Mouse (Mus musculus) kidney, postnatal 36 days (tissue): Measurements from ENCODE around the gene Gm4553.
"Not testable (repeated sequence)": the region's sequence is repeated elsewhere in the genome, so short reads cannot be mapped to it uniquely, and the experiment has no call there.

Experiments used
- DNase-seq, 2 experiments: peaks; one replicate each; pipeline ENCODE4 v3.0.0; 2021 to 2022; ENCODE audit warnings: mixed read lengths in 2 of 2

The Gm4553 gene

DNA sequence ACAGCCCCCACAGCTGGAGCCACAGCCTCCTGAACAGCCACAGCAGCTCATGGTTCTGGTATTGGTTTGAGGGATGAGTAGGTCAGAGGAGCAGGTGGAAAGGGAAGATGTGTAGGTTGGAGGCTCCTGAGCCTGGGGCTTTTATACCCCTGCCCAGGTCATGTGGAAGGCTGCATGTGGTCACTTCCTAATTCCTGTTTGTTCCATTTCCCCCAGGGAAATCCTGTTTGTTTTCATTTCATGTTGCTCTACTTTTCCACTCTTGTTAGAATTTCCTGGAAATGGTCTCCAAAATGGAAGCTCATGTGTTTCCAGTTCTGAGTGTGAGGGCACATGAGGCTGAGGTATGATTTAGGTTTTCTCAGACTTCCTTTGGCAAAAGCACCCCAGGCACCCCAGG is at the start of gene Gm4553:
TSS of gene Gm4553 (minus strand) at position 101 of the 400 bp plus-strand sequence.
- DNase-seq: not testable (repeated sequence)

DNA sequence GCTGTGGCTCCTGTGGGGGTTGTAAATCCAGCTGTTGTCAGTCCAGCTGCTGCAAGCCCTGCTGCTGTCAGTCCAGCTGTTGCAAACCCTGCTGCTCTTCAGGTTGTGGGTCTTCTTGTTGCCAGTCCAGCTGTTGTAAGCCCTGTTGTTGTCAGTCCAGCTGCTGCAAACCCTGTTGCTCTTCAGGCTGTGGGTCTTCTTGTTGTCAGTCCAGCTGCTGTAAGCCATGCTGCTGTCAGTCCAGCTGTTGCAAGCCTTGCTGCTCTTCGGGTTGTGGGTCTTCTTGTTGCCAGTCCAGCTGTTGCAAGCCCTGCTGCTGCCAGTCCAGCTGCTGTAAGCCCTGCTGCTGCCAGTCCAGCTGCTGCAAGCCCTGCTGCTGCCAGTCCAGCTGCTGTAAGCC is 46.6 kb upstream of the Gm4553 start:
- DNase-seq: not testable (repeated sequence)

DNA sequence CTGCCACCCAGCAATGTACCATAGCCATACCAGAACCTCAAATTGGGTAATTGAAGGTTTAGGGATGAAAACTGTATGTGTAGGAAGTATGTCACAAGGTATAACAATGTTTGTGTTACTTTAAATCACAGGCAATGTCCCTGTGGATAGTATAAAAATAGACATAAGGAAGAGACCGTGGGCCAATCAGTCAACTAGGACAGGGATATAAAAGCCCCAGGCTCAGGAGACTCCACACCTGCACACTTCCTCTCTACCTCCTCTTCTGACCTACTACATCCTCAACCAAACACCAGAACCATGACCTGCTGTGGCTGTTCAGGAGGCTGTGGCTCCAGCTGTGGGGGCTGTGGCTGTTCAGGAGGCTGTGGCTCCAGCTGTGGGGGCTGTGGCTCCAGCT is 46.0 kb upstream of the Gm4553 start, which contains the start of gene Gm7579:
TSS of gene Gm7579 (plus strand) at position 301 of the 400 bp plus-strand sequence.
- DNase-seq: no peak

DNA sequence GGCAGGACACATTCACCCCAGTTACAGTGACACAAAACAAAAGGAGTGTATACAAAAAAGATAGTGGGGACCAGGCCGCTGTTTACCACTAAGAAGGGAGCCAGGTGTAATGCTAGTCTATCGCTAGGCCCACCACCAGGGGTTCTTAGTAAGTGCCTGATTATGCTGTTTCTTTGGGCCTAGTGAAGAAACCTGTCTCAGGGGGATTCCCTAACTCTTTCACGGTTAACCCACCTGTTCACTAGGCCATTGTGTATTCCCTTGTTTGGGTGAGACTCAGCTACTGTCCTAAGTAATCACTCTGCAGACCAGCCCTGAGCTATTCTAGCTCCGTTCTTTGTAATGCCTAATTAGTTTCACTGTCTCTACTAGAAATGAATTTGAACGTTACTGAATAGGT is 41.4 kb upstream of the Gm4553 start:
- not testable (repeated sequence) for DNase-seq

- DNase-seq: no peak
These were observed 39.9 kb upstream of the Gm4553 start for GRCm38 (mm10) chr7:142205488-142205887.

- DNase-seq: no peak
These were observed 35.5 kb upstream of the Gm4553 start, which contains the start of gene Krtap5-3 for GRCm38 (mm10) chr7:142201064-142201463. Krtap5-3 (plus strand) TSS chr7:142201364.

- DNase-seq: no peak
These were observed 33.2 kb upstream of the Gm4553 start for GRCm38 (mm10) chr7:142198748-142199147.

DNA sequence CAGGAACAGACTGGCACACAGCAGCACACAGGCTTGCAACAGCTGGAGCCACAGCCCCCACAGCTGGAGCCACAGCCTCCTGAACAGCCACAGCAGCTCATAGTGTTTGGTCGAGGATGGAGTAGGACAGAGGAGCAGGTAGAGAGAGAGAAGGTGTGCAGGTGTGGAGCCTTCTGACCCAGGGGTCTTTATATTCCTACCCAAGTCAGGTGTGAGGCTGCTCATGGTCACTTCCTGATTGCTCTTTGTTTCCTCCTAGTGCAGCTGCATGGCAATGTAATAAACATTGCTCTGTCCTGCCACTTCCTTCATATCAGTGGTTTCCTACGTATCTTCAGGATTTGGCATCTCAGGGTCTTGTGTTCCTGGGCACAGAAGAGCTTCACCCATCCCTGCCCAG is 24.8 kb upstream of the Gm4553 start, which contains the start of gene Gm10153:
TSS of gene Gm10153 (minus strand) at position 101 of the 400 bp plus-strand sequence.
- no peak for DNase-seq

DNA sequence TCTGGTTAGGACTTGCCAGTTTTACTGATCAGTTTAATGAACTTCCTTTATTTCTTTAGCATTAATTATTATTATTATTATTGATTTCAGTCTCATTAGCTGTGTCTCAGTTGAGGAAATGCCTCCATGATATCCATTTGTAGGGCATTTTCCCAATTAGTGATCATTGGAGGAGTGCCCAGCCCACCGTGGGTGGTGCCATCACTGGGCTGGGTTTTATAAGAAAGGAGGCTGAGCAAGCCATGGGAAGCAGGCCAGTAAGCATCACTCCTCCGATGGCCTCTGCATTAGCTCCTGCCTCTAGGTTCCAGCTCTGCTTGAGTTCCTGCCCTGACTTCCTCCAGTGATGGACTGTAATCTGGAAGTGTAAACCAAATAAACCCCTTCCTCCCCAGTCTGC is 22.6 kb upstream of the Gm4553 start:
- no peak for DNase-seq

DNA sequence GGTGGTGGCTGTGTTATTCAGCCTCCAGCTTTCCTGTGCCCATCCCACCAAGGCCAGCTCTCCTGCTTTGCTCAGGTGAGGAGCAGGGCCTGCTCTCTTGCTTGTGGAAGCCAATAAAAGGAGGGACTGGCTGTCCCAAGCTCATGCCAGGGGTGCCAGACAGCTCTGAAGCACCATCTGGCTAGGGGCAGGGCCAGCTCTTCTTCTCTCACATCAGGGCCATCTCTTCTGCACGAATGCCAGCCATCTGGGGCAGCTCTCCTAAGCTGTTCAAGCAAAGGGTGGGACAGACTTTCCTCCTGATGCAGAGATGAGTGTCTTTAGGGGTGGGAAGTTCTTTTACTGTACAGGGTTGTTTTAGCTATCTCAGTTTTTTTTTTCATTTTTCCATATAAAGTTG is 15.5 kb upstream of the Gm4553 start:
- no peak for DNase-seq

GRCm38 (mm10) chr7:142178685-142179084 is 13.1 kb upstream of the Gm4553 start:
- DNase-seq: no peak

DNA sequence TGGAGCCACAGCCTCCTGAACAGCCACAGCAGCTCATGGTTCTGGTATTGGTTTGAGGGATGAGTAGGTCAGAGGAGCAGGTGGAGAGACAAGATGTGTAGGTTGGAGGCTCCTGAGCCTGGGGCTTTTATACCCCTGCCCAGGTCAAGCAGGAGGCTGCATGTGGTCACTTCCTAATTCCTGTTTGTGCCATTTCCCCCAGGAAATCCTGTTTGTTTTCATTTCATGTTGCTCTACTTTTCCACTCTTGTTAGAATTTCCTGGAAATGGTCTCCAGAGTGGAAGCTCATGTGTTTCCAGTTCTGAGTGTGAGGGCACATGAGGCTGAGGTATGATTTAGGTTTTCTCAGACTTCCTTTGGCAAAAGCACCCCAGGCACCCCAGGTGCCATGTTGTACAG is 10.4 kb upstream of the Gm4553 start, which contains the start of gene Krtap5-2:
TSS of gene Krtap5-2 (minus strand) at position 101 of the 400 bp plus-strand sequence.
- not testable (repeated sequence) for DNase-seq

DNA sequence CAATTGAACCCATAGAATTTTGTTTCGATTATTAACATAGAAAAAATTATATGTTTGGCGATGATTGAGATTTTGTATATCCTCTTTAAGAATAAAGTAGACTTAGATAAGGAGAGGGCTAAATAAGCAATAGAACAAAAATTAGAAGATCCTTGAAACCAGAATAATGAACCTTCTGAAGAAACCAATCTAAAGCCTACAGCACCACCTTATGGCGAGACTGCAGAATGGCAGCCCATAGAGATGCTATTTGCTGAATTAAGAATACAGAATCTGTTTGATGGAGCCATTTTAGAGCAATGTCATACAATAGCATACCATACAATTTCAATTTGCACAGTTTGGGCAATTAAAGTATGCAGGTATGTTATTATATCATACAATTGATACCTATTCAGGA is 4.3 kb upstream of the Gm4553 start:
- no peak for DNase-seq

GRCm38 (mm10) chr7:142159366-142159765 is 6.2 kb downstream of the Gm4553 start:
- no peak for DNase-seq

- DNase-seq: not testable (repeated sequence)
These were observed 8.5 kb downstream of the Gm4553 start, which contains the start of gene Gm29735 for GRCm38 (mm10) chr7:142157013-142157412. Gm29735 (minus strand) TSS chr7:142157113.

- DNase-seq: no peak
These were observed 10.2 kb downstream of the Gm4553 start for GRCm38 (mm10) chr7:142155308-142155707.

DNA sequence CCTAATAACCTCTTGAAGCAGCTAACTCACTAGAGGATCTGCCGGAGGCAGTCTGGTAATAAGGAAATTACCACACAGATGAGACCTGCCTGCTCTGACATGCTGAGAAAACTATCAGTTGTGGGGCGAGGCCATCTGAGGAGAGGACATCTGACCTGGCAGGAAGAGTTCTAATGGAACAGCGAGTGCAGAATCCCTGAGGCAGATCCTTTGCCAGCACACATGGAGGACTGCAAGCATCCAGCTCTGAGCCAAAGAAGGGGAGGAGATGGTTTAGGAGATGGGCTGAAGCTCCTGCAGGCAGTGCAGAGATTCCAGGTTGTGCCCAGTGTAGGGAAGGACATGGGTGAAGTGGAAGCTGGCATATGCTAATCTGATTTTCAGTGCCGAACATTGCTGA is 13.3 kb downstream of the Gm4553 start:
- DNase-seq: no peak

- no peak for DNase-seq
These were observed 16.9 kb downstream of the Gm4553 start for GRCm38 (mm10) chr7:142148633-142149032.

DNA sequence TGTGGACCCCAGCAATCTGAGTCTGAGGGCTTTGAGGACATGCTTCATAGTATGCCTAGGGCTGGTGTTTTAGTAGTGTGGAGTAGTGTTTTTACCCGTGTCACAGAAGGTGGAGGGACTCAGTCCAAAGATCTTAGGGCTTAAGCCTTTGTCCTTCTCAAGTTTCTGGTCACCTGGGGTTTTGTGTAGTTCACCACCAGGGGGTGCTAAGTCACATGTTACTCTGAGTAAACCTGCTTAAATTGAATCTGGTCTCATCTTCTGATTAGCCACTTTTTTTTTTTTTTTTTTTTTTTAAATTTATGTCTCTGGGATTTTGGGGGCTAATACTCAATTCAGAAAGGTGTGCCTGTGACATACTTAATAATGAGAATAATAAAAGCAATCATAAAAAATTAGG is 19.5 kb downstream of the Gm4553 start:
- DNase-seq: peak; percentile 59 to 79

- no peak for DNase-seq
These were observed 20.1 kb downstream of the Gm4553 start for GRCm38 (mm10) chr7:142145413-142145940.

GRCm38 (mm10) chr7:142144507-142144906 is 21.0 kb downstream of the Gm4553 start, which contains the start of gene Gm45337:
Gm45337 (minus strand) TSS chr7:142144607.
- no peak for DNase-seq

GRCm38 (mm10) chr7:142143506-142144010 is 22.0 kb downstream of the Gm4553 start:
- not testable (repeated sequence) for DNase-seq

- DNase-seq: no peak
These were observed 24.8 kb downstream of the Gm4553 start for GRCm38 (mm10) chr7:142140696-142141095.

- not testable (repeated sequence) for DNase-seq
These were observed 29.6 kb downstream of the Gm4553 start, which contains the start of gene Gm39115 for GRCm38 (mm10) chr7:142135934-142136333. Gm39115 (minus strand) TSS chr7:142136034.
